Mouse (Mus musculus) intestine, embryonic 14.5 days (tissue): ENCODE measurements at regions not wholly inside any gene's neighbourhood (a gene's known extent, or its start where the extent isn't known, plus 50 kb on each side); places are given as distances from the start of the nearest gene placed in this dataset.

Experiments
- ATAC-seq: fragments of 200-750 bp; cut with Nextera tagmentation; replicated peaks from 2 replicates; pipeline ENCODE4 v1.8.0; 2017; ENCODE audit warnings: low read depth, moderate number of reproducible peaks, moderate TSS enrichment, moderate library complexity; ENCODE audit not compliant: low FRiP score, low TSS enrichment
- DNase-seq: peaks from one replicate; pipeline ENCODE4 v3.0.0-alpha.2; 2018; ENCODE audit warnings: low spot score
- H3K27ac ChIP-seq: fragments of 300-500 bp; sonication (generic); 2 replicates; pipeline ENCODE4 v1.5.1; 2014; ENCODE audit warnings: low read depth, mild to moderate bottlenecking, control low read depth
- H3K27me3 ChIP-seq: fragments of 300-500 bp; sonication (generic); replicated peaks from 2 replicates; pipeline ENCODE4 v1.6.1; 2014; ENCODE audit warnings: low read length, control low read depth; ENCODE audit not compliant: control insufficient read depth, insufficient read depth
- H3K36me3 ChIP-seq: fragments of 300-500 bp; sonication (generic); 2 replicates; pipeline ENCODE4 v1.6.1; 2014; ENCODE audit warnings: low read length, control low read depth; ENCODE audit not compliant: control insufficient read depth, insufficient read depth
- H3K4me1 ChIP-seq: fragments of 300-500 bp; sonication (generic); replicated peaks from 2 replicates; pipeline ENCODE4 v1.6.1; 2014; ENCODE audit warnings: low read length, control low read depth, mixed read lengths; ENCODE audit not compliant: control insufficient read depth, insufficient read depth
- H3K4me2 ChIP-seq: fragments of 300-500 bp; sonication (generic); 2 replicates; pipeline ENCODE4 v1.6.1; 2014; ENCODE audit warnings: low read length
- H3K4me3 ChIP-seq: fragments of 300-500 bp; sonication (generic); 2 replicates; pipeline ENCODE4 v1.5.1; 2014; ENCODE audit warnings: low read depth, low read length, control low read depth, mixed read lengths
- H3K9ac ChIP-seq: fragments of 300-500 bp; sonication (generic); 2 replicates; pipeline ENCODE4 v1.6.1; 2014; ENCODE audit warnings: mild to moderate bottlenecking, low read length
- H3K9me3 ChIP-seq: fragments of 300-500 bp; sonication (generic); 2 replicates; pipeline ENCODE4 v1.6.1; 2016; ENCODE audit warnings: low read length, control low read depth; ENCODE audit not compliant: control insufficient read depth
- WGBS: fragments of 180-500 bp; shearing (Covaris S2); extraction: QIAGEN DNeasy Blood & Tissue Kit; methylation state at CpG from one replicate; pipeline ENCODE4 v1.1.7; 2014; 5-methylcytosine and 5-hydroxymethylcytosine counted together

DNA sequence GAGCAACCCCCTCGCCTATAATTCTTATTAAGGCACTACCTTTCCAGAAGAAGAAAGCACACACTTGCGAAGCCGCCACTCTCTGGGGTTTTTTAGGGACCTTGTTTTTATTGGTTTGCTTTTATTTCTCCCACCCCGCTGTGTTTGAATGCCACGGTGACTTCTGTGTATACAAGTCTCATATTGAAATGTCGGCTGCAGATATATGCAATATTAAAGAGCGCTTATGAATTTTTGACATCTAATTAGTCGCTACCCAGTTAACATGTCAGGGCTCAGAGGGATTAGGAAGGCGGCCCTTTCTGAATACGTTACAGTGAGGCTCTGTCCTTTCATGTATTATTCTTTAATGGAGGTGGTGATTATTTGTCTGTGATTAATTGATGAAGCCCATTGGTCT, 405.9 kb upstream of the 3110018I06Rik start:
- 85% methylated on average over 10 of the region's 10 CpGs for WGBS
- Histone ChIP-seq H3K4me3 (no peak overlapping the region), H3K27ac (no peak overlapping the region), H3K27me3 (no peaks in the 10 kb centered on the region), H3K4me1 (no peaks in the 10 kb centered on the region), H3K36me3 (no peaks in the 10 kb centered on the region), H3K9ac (no peak overlapping the region), H3K4me2 (no peak overlapping the region), H3K9me3 (no peaks in the 10 kb centered on the region)
- DNase-seq, result no peak
- no peak for ATAC-seq

DNA sequence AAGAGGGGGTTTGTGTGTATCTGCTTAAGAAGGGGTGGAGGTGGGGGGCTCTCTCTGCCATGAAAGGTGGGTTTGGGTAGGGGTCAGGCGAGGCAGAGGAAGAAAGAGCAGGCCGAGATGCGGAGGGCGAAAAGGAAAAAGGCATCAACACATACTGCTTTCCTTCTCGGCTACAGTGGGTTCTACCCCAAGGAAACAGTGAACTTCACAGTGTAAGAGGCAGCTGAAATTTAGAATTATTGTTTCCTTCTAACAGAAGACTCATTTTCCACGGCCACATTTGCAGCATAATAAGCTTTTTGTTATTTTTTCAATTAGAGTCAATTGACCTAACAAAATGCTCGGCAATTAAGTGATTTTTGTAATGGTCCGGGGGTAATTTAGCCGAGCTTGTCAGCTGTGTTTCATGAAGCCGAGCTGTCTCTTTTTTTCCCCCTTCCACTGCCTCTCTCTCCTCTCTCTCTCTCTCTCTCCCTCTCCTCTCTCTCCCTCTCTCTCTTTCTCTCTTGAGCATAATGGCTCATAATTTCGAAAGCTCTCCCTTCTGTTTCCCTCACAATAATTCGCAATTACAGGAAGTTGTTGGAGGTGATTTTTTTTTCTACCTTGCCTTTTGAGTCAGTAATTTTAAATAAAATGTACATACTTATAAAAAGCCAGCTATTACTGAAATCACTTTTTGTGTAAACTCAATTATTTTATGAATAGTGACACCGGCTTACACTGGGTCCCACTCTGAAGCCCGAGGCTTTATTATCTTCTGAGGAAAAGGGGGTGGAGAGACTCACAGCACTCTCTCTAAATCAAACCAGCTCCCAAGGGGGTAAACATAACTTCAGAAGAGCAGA, 403.1 kb upstream of the 3110018I06Rik start:
- DNase-seq, result no peak

DNA sequence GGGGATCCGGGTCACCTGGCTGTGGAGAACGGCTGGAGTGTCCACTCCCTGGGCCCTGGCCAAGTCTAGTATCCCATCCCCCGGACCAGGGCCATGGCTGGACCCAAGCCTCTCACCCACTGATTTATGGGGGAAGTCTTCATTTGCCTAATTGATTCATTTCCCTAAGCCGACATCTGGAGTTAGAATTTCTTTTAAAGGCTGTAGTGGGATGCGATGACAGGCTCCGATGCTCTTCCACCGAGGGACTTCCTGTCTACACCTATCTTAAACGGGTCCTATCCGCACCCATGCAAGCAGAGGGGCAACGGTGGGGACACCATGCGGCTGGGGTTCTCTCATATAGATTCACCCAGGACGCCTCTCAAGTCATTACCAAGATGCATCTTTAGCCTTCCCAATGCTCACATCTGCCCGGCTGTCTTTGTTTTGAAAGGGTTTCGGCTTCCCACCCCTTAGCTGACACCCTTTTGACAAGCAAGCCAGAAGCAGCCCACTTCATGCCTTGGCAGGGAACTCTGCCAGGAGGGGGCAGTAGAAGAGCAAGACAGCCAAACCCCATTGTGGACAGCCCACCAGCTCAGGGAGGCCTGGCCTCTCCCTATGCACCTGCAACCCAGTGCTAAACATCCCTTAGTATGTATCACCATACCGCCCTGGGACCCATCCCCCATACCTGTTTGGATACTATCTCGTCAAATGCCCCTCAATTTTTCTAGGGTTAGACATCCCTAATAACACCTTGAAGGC, 402.4 kb upstream of the 3110018I06Rik start:
- H3K36me3 ChIP-seq, result no peaks in the 10 kb centered on the region
- H3K27me3 ChIP-seq, result no peaks in the 10 kb centered on the region
- no peaks in the 10 kb centered on the region for H3K9me3 ChIP-seq
- no peak overlapping the region for H3K4me3 ChIP-seq
- DNase-seq, result peak; percentile 79
- 39% methylated on average over 16 of the region's 16 CpGs for WGBS
- peak; percentile 50; the same call in 1 of the 2 replicates for ATAC-seq
- H3K9ac ChIP-seq, result no peak overlapping the region
- no peak overlapping the region for H3K27ac ChIP-seq
- H3K4me1 ChIP-seq, result no peaks in the 10 kb centered on the region
- no peak overlapping the region for H3K4me2 ChIP-seq

More for the DNA sequence above, 403.1 kb upstream of the 3110018I06Rik start:
- H3K4me3 ChIP-seq, result no peak overlapping the region
- 48% methylated on average over 14 of the region's 14 CpGs for WGBS
- no peak overlapping the region for H3K4me2 ChIP-seq
- no peaks in the 10 kb centered on the region for H3K36me3 ChIP-seq
- ATAC-seq, result no peak
- no peak overlapping the region for H3K27ac ChIP-seq
- H3K4me1 ChIP-seq, result no peaks in the 10 kb centered on the region
- H3K27me3 ChIP-seq, result no peaks in the 10 kb centered on the region
- no peak overlapping the region for H3K9ac ChIP-seq
- no peaks in the 10 kb centered on the region for H3K9me3 ChIP-seq

DNA sequence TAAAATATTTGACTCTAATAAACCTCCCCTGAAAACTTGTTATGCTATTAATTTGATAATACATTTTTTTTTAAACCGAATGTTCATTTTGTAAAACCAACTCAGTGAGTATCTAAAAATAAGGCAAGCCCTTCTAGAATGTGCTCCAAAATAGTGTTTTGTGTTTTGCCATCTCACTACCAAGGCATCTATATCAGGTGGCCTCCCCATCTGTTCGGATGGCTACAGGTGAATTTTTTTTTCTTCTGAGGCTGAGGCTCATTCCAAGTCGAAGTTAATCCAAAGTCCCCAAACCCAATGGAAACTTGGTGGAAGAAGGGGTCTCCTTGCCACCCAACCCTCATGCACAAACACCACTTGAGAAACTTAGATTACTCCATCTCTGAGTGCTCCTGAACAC, 396.3 kb upstream of the 3110018I06Rik start:
- no peak overlapping the region for H3K9ac ChIP-seq
- WGBS, result 86% methylated on average over 3 of the region's 3 CpGs
- no peak for ATAC-seq

DNA sequence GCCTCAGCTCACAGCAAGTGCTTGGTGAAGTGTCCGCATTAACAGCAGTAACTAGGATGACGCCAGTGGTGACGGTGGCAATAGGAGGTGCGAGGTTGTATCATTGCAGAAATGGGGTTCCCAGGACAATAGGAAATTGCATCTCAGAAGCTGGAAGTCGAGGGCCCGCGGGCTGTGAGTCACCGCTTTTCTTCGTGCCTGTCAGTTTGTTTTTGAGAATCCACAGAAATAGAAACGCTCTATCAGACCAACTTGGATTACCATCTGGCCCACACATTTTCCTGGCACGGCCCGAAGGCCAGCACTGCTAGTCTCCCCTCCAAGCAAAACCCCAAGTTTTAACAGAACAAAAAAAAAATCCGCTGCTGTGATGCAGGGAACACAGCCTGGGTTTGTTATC, 395.1 kb upstream of the 3110018I06Rik start:
- WGBS, result 85% methylated on average over 13 of the region's 13 CpGs
- Histone ChIP-seq H3K4me2 (no peak overlapping the region), H3K9me3 (no peaks in the 10 kb centered on the region), H3K9ac (no peak overlapping the region), H3K27ac (no peak overlapping the region), H3K36me3 (no peaks in the 10 kb centered on the region), H3K4me3 (no peak overlapping the region), H3K27me3 (no peaks in the 10 kb centered on the region; the same call in 1 of the 2 replicates), H3K4me1 (no peaks in the 10 kb centered on the region)
- no peak for ATAC-seq
- DNase-seq, result no peak

More for the DNA sequence above, 396.3 kb upstream of the 3110018I06Rik start:
- H3K36me3 ChIP-seq, result no peaks in the 10 kb centered on the region
- H3K9me3 ChIP-seq, result no peaks in the 10 kb centered on the region
- DNase-seq, result no peak
- no peak overlapping the region for H3K4me3 ChIP-seq
- no peak overlapping the region for H3K27ac ChIP-seq
- no peak overlapping the region for H3K4me2 ChIP-seq
- no peaks in the 10 kb centered on the region; the same call in 1 of the 2 replicates for H3K27me3 ChIP-seq
- no peaks in the 10 kb centered on the region for H3K4me1 ChIP-seq

DNA sequence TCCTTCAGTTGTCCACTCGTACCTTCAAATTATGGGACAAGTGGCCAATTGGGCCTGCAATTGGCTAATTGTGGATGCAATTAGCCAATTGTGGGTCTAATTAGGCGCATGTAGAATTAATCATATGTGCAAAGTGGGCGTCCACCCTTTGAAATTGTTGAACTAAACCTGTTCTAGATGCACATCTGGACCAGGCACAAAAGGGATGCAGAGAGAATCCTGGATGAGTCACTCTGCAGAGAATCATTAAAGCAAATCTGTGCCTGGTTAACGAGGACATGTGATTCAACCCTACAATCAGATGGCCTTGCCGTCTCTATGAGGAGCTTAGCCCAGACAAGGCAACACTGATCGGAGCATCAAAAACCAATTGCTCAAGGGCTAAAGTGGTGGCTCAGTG, 393.0 kb upstream of the 3110018I06Rik start:
- ATAC-seq (no peak), DNase-seq (no peak)
- Histone ChIP-seq H3K9me3 (no peaks in the 10 kb centered on the region), H3K4me1 (no peaks in the 10 kb centered on the region), H3K27ac (no peak overlapping the region), H3K4me2 (no peak overlapping the region), H3K9ac (no peak overlapping the region), H3K27me3 (no peaks in the 10 kb centered on the region; the same call in 1 of the 2 replicates), H3K36me3 (no peaks in the 10 kb centered on the region), H3K4me3 (no peak overlapping the region)
- 89% methylated on average over 6 of the region's 6 CpGs for WGBS

DNA sequence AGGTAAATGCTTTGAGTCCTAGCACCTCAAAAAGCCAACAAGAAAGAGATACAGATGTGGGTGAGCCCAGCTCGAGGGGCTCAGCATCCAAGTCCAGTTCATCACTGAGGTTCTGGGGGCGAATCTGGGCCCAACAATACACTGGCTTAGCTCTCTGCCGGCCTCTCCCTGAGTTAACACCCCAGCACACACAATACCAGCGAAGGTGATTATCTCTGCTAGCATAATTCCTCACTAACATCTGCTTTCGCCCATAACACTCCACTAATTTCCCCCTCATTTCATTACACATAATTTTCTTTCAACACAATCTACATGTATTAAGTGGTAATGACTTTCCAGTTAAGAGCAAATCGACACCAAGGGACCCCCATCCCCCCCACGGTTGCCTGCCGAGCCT, 383.9 kb upstream of the 3110018I06Rik start:
- Histone ChIP-seq H3K27me3 (no peaks in the 10 kb centered on the region), H3K9ac (no peak overlapping the region), H3K4me3 (no peak overlapping the region), H3K9me3 (no peaks in the 10 kb centered on the region), H3K27ac (no peak overlapping the region), H3K36me3 (no peaks in the 10 kb centered on the region), H3K4me2 (no peak overlapping the region), H3K4me1 (no peaks in the 10 kb centered on the region)
- no peak for DNase-seq
- 49% methylated on average over 8 of the region's 8 CpGs for WGBS
- no peak for ATAC-seq

DNA sequence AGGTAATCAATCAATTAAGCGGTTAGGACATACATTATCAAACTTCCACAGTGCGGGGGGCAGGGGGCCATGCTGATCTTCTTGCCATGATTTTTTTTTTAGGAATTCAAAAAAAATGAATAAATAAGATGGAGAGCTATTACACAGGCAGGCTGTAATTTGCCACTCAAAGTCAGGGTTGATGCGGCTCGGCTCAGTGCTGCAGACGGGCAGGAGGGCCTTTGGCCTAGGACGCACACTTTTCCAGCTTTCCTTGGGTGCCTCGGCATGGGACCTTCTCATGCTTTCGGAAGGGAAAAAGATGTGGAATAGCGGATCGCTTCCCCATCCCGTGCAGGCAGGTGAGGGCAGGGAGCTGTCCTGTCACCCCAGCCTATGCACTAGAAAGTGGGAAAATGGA, 383.4 kb upstream of the 3110018I06Rik start:
- no peak overlapping the region for H3K4me3 ChIP-seq
- no peaks in the 10 kb centered on the region for H3K27me3 ChIP-seq
- H3K9me3 ChIP-seq, result no peaks in the 10 kb centered on the region
- H3K36me3 ChIP-seq, result no peaks in the 10 kb centered on the region
- H3K4me1 ChIP-seq, result no peaks in the 10 kb centered on the region
- no peak overlapping the region for H3K4me2 ChIP-seq
- no peak overlapping the region for H3K9ac ChIP-seq
- 63% methylated on average over 11 of the region's 11 CpGs for WGBS
- ATAC-seq (no peak), DNase-seq (no peak)
- H3K27ac ChIP-seq, result no peak overlapping the region
